Mouse (Mus musculus): ENCODE data around the gene Trim8.

GRCm38 (mm10) chr19:46562581-46563515 lies 61.3 kb downstream of the Trim8 start:
- no peak; the same call in 1 of the 2 replicates for TF ChIP-seq POLR2A (IDR thresholded peaks at IDR 0.05; ENCODE audit: insufficient read depth, low read depth, low read length)
- TF ChIP-seq CTCF (IDR thresholded peaks at IDR 0.05) = no peak
